Mouse (Mus musculus): ENCODE measurements around the gene Gm10577. TPM values are rescaled to one million over a fixed set of nuclear protein-coding genes. Genes with fewer than 3 reads are reported as not detected.
A peak's percentile ranks its signal among the peaks of the same experiment; 100 is the strongest.

Gene Gm10577
- polyA plus RNA-seq, 1 experiment from 2014 or later, result not detected

- DNase-seq (ENCODE audit: low spot score), result no peak
These were observed 24.9 kb downstream of the Gm10577 start for GRCm38 (mm10) chr4:100995617-100996016.

GRCm38 (mm10) chr4:100994442-100995255 lies 25.8 kb downstream of the Gm10577 start:
- no peak for DNase-seq (ENCODE audit: low spot score)

- no peak for DNase-seq (ENCODE audit: low spot score)
These were observed 28.4 kb downstream of the Gm10577 start for GRCm38 (mm10) chr4:100992086-100992485.

- DNase-seq (ENCODE audit: low spot score), result no peak
These were observed 29.5 kb downstream of the Gm10577 start for GRCm38 (mm10) chr4:100990996-100991395.

- DNase-seq (ENCODE audit: low spot score), result peak; percentile 2
These were observed 32.2 kb downstream of the Gm10577 start for GRCm38 (mm10) chr4:100988231-100988799.

- DNase-seq (ENCODE audit: low spot score), result no peak
These were observed 33.3 kb downstream of the Gm10577 start for GRCm38 (mm10) chr4:100987187-100987586.

GRCm38 (mm10) chr4:100977522-100977921 lies 43.0 kb downstream of the Gm10577 start:
- DNase-seq (ENCODE audit: low spot score), result no peak

GRCm38 (mm10) chr4:100974455-100975035 lies 46.0 kb downstream of the Gm10577 start:
- DNase-seq (ENCODE audit: low spot score), result no peak

GRCm38 (mm10) chr4:100973641-100974454 lies 46.6 kb downstream of the Gm10577 start:
- no peak for DNase-seq (ENCODE audit: low spot score)

Other genes with a start within 250 kb of the Gm10577 start
- gene Cachd1, start 244.0 kb downstream of the Gm10577 start, polyA plus RNA-seq (2015; fragmentation: Nextera tagmentation; extraction: Ambion mirVana), result 3.5 and 3.9 TPM in 2 replicates
- gene Raver2, start 48.3 kb upstream of the Gm10577 start, polyA plus RNA-seq (2015; fragmentation: Nextera tagmentation; extraction: Ambion mirVana), result 5.6 and 5.7 TPM in 2 replicates
- 146 and 151 TPM in 2 replicates for gene Jak1, start 244.6 kb upstream of the Gm10577 start, polyA plus RNA-seq (2015; fragmentation: Nextera tagmentation; extraction: Ambion mirVana)

Measured in thymus, postnatal 0 days (tissue).